Mouse (Mus musculus) forebrain, embryonic 15.5 days (tissue): ENCODE data around the gene Ivl. TPM values are rescaled to one million over a fixed set of nuclear protein-coding genes. Genes with fewer than 3 reads are reported as not detected.

Source experiments
- ATAC-seq: fragments of 200-750 bp; cut with Nextera tagmentation; replicated peaks from 2 replicates; pipeline ENCODE4 v1.8.0; 2017; ENCODE audit warnings: mild to moderate bottlenecking, moderate TSS enrichment, moderate library complexity
- H3K27ac ChIP-seq: fragments of 300-500 bp; sonication (generic); replicated peaks from 2 replicates; pipeline ENCODE4 v1.5.1; 2015; ENCODE audit warnings: mild to moderate bottlenecking, inconsistent platforms
- H3K27me3 ChIP-seq: fragments of 300-500 bp; sonication (generic); 2 replicates; pipeline ENCODE4 v1.6.1; 2015; ENCODE audit warnings: inconsistent platforms
- H3K36me3 ChIP-seq: fragments of 300-500 bp; sonication (generic); 2 replicates; pipeline ENCODE4 v1.6.1; 2015; ENCODE audit warnings: mild to moderate bottlenecking, inconsistent platforms
- H3K4me1 ChIP-seq: fragments of 300-500 bp; sonication (generic); 2 replicates; pipeline ENCODE4 v1.6.1; 2015; ENCODE audit warnings: inconsistent platforms
- H3K4me2 ChIP-seq: fragments of 300-500 bp; sonication (generic); replicated peaks from 2 replicates; pipeline ENCODE4 v1.6.1; 2015; ENCODE audit warnings: mild to moderate bottlenecking, inconsistent platforms
- H3K4me3 ChIP-seq: fragments of 300-500 bp; sonication (generic); 2 replicates; pipeline ENCODE4 v1.5.1; 2015; ENCODE audit warnings: mild to moderate bottlenecking, inconsistent platforms
- H3K9ac ChIP-seq: fragments of 300-500 bp; sonication (generic); replicated peaks from 2 replicates; pipeline ENCODE4 v1.6.1; 2015; ENCODE audit warnings: mild to moderate bottlenecking, inconsistent platforms
- H3K9me3 ChIP-seq: fragments of 300-500 bp; sonication (generic); 2 replicates; pipeline ENCODE4 v1.6.1; 2016; ENCODE audit warnings: inconsistent platforms
- WGBS: fragments of 180-500 bp; shearing (Covaris S2); methylation state at CpG from one replicate; pipeline ENCODE4 v1.1.7; 2015; ENCODE audit warnings: mixed read lengths; 5-methylcytosine and 5-hydroxymethylcytosine counted together
- polyA plus RNA-seq: library from polyadenylated mRNA; unstranded; fragments of >200 nt; fragmentation: Nextera tagmentation; extraction: Ambion mirVana; gene quantifications from 2 replicates; pipeline ENCODE4 v1.2.1, GENCODE M21; 2015

Gene Ivl
- not detected in 2 replicates for polyA plus RNA-seq

DNA sequence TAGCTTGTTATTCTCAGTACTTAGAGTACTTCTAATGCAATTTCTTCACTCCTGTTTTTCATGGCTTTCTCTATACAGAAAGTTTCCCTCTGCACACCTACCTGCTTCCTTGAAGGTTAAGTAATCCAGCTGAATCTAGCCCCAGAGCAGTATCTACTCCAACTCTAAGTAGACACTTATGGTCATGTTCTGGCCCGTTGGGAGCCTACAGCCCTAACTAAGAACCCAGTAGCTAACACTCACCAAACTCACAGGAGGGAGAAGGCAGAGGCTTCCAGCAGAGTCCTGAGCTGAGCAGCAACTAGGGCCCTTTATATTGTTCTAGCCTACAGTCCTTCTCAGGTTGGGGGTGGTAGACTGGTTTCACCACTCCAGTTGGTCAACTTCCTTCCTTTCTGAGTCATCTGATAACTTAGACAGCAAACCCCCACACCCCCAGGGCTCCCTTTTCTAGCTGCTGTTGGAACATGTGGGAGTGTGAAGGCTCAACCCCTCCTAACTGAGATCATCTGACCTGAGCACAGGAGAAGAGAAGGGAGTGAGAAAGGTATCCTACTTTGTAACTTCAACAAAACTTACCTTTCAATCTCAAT, at the start of gene Ivl:
Gene Ivl, minus strand, starts transcription at position 287 of the 593 bp plus-strand sequence.
- whole genome bisulfite sequencing, result 87% methylated on average over 1 of the region's 1 CpGs
- Histone ChIP-seq H3K4me1 (no peaks in the 10 kb centered on the region), H3K27ac (no peak within 1 kb of the TSS), H3K4me3 (no peak within 1 kb of the TSS), H3K36me3 (no peaks in the 10 kb centered on the region), H3K27me3 (no peaks in the 10 kb centered on the region), H3K9ac (no peak within 1 kb of the TSS), H3K4me2 (no peak within 1 kb of the TSS), H3K9me3 (no peaks in the 10 kb centered on the region)
- ATAC-seq, result no peak

- no peaks in the 10 kb centered on the region for H3K9me3 ChIP-seq
- no peak within 1 kb of the TSS for H3K9ac ChIP-seq
- no peaks in the 10 kb centered on the region for H3K27me3 ChIP-seq
- 87% methylated on average over 2 of the region's 2 CpGs for WGBS
- no peak within 1 kb of the TSS for H3K4me3 ChIP-seq
- H3K27ac ChIP-seq, result no peak within 1 kb of the TSS
- H3K36me3 ChIP-seq, result no peaks in the 10 kb centered on the region
- H3K4me2 ChIP-seq, result no peak within 1 kb of the TSS
- H3K4me1 ChIP-seq, result no peaks in the 10 kb centered on the region
- no peak for ATAC-seq
Observed at GRCm38 (mm10) chr3:92621560-92621959, 48.0 kb upstream of the Ivl start, which contains the start of gene Lce6a. Gene Lce6a (minus strand): TSS chr3:92621660.

DNA sequence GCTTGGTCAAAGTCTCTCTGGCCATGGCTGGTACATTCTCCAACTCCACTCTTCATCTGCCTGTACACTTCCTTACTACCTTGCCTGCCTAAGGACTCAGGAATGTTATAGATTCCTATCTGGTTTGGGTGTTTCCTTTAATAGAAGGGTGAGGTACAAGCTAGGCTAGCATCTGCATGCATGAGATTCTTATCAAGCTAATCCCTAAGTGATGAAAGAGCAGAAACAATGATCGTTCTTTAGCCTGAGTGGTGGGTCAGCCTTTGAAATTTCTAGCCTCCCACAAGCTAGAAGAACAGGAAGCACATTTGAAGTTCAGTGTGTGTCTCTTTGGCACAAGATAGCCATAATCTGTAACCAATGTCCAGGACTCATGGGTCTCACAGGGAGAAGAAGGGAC, 36.3 kb upstream of the Ivl start:
- Histone ChIP-seq H3K4me2 (no peak overlapping the region), H3K9me3 (no peaks in the 10 kb centered on the region), H3K27me3 (no peaks in the 10 kb centered on the region), H3K4me1 (no peaks in the 10 kb centered on the region), H3K9ac (no peak overlapping the region), H3K27ac (no peak overlapping the region), H3K4me3 (no peak overlapping the region), H3K36me3 (no peaks in the 10 kb centered on the region)
- 68% methylated on average over 1 of the region's 1 CpGs for WGBS
- ATAC-seq, result no peak

DNA sequence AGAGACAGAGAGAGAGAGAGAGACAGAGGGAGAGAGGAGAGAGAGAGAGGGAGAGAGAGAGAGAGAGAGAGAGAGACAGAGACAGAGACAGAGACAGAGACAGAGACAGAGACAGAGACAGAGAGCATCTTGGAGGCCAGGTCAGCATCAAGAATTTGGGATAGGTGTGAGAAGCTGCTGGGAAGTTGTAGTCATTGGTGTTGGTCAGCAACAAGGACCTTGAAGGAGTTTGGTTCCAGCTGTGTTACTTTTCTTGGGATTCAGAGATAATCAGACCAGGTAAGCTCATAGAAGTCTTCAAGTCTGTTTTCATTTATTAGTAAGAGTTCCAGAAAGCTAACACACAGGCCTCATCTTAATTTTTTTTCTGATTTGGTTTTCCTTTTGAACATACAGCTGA, 33.9 kb upstream of the Ivl start, which contains the start of gene 2210017I01Rik:
Gene 2210017I01Rik, minus strand, starts transcription at position 101 of the 400 bp plus-strand sequence.
- H3K9me3 ChIP-seq, result no peaks in the 10 kb centered on the region
- no peak for ATAC-seq
- H3K4me2 ChIP-seq, result no peak within 1 kb of the TSS
- no peak within 1 kb of the TSS for H3K9ac ChIP-seq
- H3K27ac ChIP-seq, result no peak within 1 kb of the TSS
- H3K27me3 ChIP-seq, result no peaks in the 10 kb centered on the region
- H3K36me3 ChIP-seq, result no peaks in the 10 kb centered on the region
- H3K4me3 ChIP-seq, result no peak within 1 kb of the TSS
- H3K4me1 ChIP-seq, result no peaks in the 10 kb centered on the region

- H3K36me3 ChIP-seq, result no peaks in the 10 kb centered on the region
- no peaks in the 10 kb centered on the region for H3K4me1 ChIP-seq
- H3K9ac ChIP-seq, result no peak overlapping the region
- H3K4me2 ChIP-seq, result no peak overlapping the region
- no peak overlapping the region for H3K27ac ChIP-seq
- no peaks in the 10 kb centered on the region for H3K27me3 ChIP-seq
- ATAC-seq, result no peak
- WGBS, result 59% methylated on average over 1 of the region's 1 CpGs
- no peak overlapping the region for H3K4me3 ChIP-seq
- H3K9me3 ChIP-seq, result peaks cover 7% of the 10 kb centered on the region; the same call in 1 of the 2 replicates
Observed at GRCm38 (mm10) chr3:92602169-92602568, 28.6 kb upstream of the Ivl start.

- Histone ChIP-seq H3K27me3 (no peaks in the 10 kb centered on the region), H3K36me3 (no peaks in the 10 kb centered on the region), H3K4me1 (no peaks in the 10 kb centered on the region), H3K9me3 (peaks cover 7% of the 10 kb centered on the region; the same call in 1 of the 2 replicates), H3K27ac (no peak overlapping the region), H3K4me3 (no peak overlapping the region), H3K4me2 (no peak overlapping the region), H3K9ac (no peak overlapping the region)
- 63% methylated on average over 1 of the region's 1 CpGs for WGBS
- ATAC-seq, result no peak
Observed at GRCm38 (mm10) chr3:92600456-92600855, 26.9 kb upstream of the Ivl start.

DNA sequence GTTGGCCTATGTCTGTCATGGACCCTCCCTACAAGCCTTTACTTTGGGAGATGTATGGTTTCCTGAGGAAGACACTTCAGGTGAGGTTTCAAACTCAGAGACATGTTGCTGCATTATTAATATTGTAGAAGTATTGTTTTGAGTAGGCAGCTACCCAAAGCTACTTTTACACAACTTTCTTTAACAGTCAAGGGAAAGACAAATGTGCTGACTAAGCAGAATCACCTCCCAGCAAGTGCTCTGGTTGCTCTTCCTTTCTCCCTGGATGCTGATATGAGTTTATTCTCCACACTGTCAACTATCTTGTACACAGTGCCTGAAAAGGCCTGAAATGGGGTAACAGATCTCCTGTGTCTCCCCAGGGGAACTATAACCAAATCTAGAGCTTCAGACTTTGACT, 26.4 kb upstream of the Ivl start:
- Histone ChIP-seq H3K9ac (no peak overlapping the region), H3K27me3 (no peaks in the 10 kb centered on the region), H3K4me1 (no peaks in the 10 kb centered on the region), H3K9me3 (peaks cover 7% of the 10 kb centered on the region; the same call in 1 of the 2 replicates), H3K4me2 (no peak overlapping the region), H3K4me3 (no peak overlapping the region), H3K27ac (no peak overlapping the region), H3K36me3 (no peaks in the 10 kb centered on the region)
- no peak for ATAC-seq

GRCm38 (mm10) chr3:92598429-92598828, 24.9 kb upstream of the Ivl start:
- Histone ChIP-seq H3K9me3 (peaks cover 7% of the 10 kb centered on the region; the same call in 1 of the 2 replicates), H3K27me3 (no peaks in the 10 kb centered on the region), H3K9ac (no peak overlapping the region), H3K4me3 (no peak overlapping the region), H3K27ac (no peak overlapping the region), H3K4me2 (no peak overlapping the region), H3K36me3 (no peaks in the 10 kb centered on the region), H3K4me1 (no peaks in the 10 kb centered on the region)
- WGBS, result 92% methylated on average over 2 of the region's 2 CpGs
- no peak for ATAC-seq

GRCm38 (mm10) chr3:92588858-92589257, 15.3 kb upstream of the Ivl start, which contains the start of gene Smcp:
Gene Smcp (minus strand): TSS chr3:92588997.
- no peaks in the 10 kb centered on the region for H3K36me3 ChIP-seq
- 81% methylated on average over 1 of the region's 1 CpGs for WGBS
- H3K4me3 ChIP-seq, result no peak within 1 kb of the TSS
- no peak for ATAC-seq
- H3K27ac ChIP-seq, result no peak within 1 kb of the TSS
- H3K27me3 ChIP-seq, result no peaks in the 10 kb centered on the region
- H3K9me3 ChIP-seq, result no peaks in the 10 kb centered on the region
- H3K9ac ChIP-seq, result no peak within 1 kb of the TSS
- H3K4me2 ChIP-seq, result no peak within 1 kb of the TSS
- H3K4me1 ChIP-seq, result no peaks in the 10 kb centered on the region

DNA sequence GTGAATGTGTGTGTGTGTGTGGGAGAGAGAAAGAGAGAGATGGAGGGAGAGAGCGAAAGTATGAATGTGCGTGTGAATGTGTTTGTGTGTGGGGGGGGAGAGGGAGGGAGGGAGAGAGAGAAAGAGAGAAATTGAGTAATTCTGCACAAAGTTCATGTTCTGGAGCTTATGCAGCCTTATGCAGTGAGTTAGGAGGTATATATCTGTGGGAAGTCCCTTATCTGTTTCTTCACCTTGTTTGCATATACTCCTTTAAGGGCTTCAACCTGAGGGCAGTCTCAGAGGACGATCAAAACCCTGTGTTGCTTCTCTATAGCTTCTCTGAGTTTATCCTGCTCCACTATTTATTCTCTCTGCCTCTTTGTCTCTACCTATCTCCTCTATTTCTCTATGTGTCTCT, 13.7 kb upstream of the Ivl start:
- H3K27ac ChIP-seq, result no peak overlapping the region
- no peaks in the 10 kb centered on the region for H3K4me1 ChIP-seq
- no peaks in the 10 kb centered on the region for H3K9me3 ChIP-seq
- no peak overlapping the region for H3K4me2 ChIP-seq
- 85% methylated on average over 3 of the region's 3 CpGs for WGBS
- no peak overlapping the region for H3K4me3 ChIP-seq
- no peak overlapping the region for H3K9ac ChIP-seq
- no peaks in the 10 kb centered on the region for H3K27me3 ChIP-seq
- no peak for ATAC-seq
- H3K36me3 ChIP-seq, result no peaks in the 10 kb centered on the region

DNA sequence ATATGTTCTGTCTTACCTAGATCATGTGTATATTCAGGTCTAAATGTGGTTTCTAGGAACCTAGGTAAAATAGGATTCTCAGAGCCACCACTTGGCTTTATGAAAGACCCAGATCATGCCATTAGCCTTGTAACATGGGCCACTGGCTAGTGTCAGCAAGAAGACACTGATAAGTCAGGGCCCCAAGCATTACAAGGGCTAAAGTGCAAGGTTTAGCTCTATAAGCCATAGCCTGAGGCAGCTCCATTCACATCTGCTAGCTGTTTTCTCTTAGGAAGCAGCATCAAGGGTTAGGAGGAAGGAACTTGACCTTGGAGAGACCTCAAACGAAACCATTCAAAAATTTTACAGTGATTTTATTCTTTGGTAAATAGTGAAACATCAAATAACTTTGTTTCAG, 11.5 kb upstream of the Ivl start:
- Histone ChIP-seq H3K27me3 (no peaks in the 10 kb centered on the region), H3K27ac (no peak overlapping the region), H3K4me1 (no peaks in the 10 kb centered on the region), H3K4me2 (no peak overlapping the region), H3K9me3 (no peaks in the 10 kb centered on the region), H3K36me3 (no peaks in the 10 kb centered on the region), H3K4me3 (no peak overlapping the region), H3K9ac (no peak overlapping the region)
- 85% methylated on average over 1 of the region's 1 CpGs for WGBS
- ATAC-seq, result no peak

DNA sequence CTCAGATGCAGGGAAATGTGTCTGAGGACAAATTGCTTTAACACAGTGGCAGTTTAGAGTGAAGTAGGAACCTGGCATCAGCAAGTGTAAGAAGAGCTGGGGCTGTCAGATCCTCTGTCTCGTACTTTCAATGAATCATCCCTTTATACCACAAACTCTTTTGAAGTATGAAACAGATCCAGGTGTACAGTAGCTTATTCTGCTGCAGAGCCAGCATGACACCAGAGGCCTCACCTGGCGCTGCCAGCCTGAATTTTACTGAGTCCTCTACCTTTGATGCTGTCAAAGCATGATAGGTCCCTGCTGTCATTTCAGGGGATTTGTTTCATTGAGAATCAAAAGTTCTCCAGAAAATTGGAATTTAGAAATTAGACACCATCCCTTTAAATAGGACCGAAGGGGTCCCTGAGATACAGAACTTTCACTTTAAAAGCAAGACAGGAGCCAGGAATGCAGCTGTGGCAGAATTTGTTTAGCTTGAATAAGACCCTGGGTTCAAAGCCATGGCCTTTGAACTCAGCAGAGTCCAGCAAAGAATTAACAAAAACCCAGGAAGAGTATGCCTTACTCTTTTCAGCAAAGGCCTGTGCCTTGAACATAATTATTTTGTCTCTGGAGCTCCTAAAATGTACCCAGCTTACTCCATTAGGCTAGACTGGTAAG, 9.8 kb upstream of the Ivl start:
- H3K9ac ChIP-seq, result no peak overlapping the region
- H3K4me3 ChIP-seq, result no peak overlapping the region
- no peak overlapping the region for H3K27ac ChIP-seq
- no peaks in the 10 kb centered on the region for H3K36me3 ChIP-seq
- no peaks in the 10 kb centered on the region for H3K27me3 ChIP-seq
- WGBS, result 66% methylated on average over 3 of the region's 3 CpGs
- H3K4me2 ChIP-seq, result no peak overlapping the region
- peak; percentile 38; the same call in 1 of the 2 replicates for ATAC-seq
- no peaks in the 10 kb centered on the region for H3K4me1 ChIP-seq
- H3K9me3 ChIP-seq, result no peaks in the 10 kb centered on the region

DNA sequence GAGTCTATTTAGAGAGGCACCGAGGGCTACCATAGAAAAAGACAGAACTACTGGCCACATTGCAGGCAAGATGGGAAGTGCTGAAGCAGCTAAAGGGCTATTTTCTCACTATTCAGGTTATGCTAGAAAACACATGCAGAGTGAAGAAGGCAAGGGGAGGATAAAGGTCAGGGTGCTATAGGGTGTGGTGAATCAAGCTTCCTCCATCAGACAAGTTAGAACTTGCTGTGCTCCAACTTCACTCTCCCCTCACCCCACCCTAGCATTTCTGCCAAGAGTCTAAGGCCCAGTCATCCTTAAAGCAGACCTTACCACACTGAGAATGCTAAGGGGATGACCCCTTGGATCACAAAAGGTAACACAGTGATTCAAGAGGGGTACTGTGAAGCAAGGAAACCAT, 6.0 kb upstream of the Ivl start:
- no peak overlapping the region for H3K27ac ChIP-seq
- no peaks in the 10 kb centered on the region for H3K36me3 ChIP-seq
- H3K9me3 ChIP-seq, result no peaks in the 10 kb centered on the region
- no peak overlapping the region for H3K4me2 ChIP-seq
- H3K4me3 ChIP-seq, result no peak overlapping the region
- no peaks in the 10 kb centered on the region for H3K4me1 ChIP-seq
- H3K27me3 ChIP-seq, result no peaks in the 10 kb centered on the region
- no peak overlapping the region for H3K9ac ChIP-seq
- 83% methylated on average over 1 of the region's 1 CpGs for WGBS
- no peak for ATAC-seq
